Mouse (Mus musculus): ENCODE data around the gene Tenm4. TPM values are rescaled to one million over a fixed set of nuclear protein-coding genes. Genes with fewer than 3 reads are reported as not detected.

Tenm4 gene
- total RNA-seq, 1 experiment, result 38.9 TPM

DNA sequence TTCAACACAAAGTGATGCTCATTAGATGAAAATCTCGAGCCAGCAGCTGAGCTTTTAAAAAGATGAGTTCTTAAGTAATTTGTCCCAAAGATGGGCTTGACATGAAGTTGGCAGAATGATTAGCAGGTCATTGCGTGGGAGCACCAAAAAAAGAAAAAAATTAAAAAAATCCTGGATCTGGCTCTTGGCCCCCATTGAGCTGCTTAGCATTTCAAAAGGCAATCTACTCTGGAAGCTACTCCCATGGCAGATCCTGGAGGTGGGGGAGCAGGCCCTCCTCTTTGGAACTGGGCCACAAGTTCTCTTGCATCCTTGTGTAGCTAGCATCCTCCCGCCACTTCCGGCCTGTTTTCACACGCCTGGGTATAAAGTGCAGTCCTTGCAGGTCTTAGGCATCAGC, 590.1 kb downstream of the Tenm4 start:
- in situ Hi-C loops (cut with MboI; ENCODE audit: low sequenced_read_pairs in 2 of 2, unreplicated experiment in 2 of 2), result no loop called here
- H3K9me3 ChIP-seq (ENCODE audit: control insufficient read depth, insufficient read depth, low read depth, low read length), result no peaks in the 10 kb centered on the region
- no peaks in the 10 kb centered on the region for H3K36me3 ChIP-seq (ENCODE audit: control insufficient read depth, insufficient read depth, low read length, poor library complexity, severe bottlenecking)
- no peak for TF ChIP-seq MAFK (IDR thresholded peaks at IDR 0.05; ENCODE audit: insufficient read depth, low read depth, low read length)
- 0 out of 2 replicates have a peak, but pooled peaks have one; percentile 15 for TF ChIP-seq ZNF384 (IDR thresholded peaks at IDR 0.05; ENCODE audit: low read depth, low read length)
- TF ChIP-seq HCFC1 (IDR thresholded peaks at IDR 0.05; ENCODE audit: borderline replicate concordance, insufficient read depth, low read length), result no peak
- no peak for TF ChIP-seq ZC3H11A (IDR thresholded peaks at IDR 0.05; ENCODE audit: borderline replicate concordance, low read depth, low read length)
- no peak for TF ChIP-seq CHD2 (IDR thresholded peaks at IDR 0.05; ENCODE audit: low read depth, low read length)
- peaks cover 0 to 2% of the 10 kb centered on the region in 2 experiments; a peak in 1 of 4 replicates for H3K4me1 ChIP-seq (ENCODE audit: control insufficient read depth in 2 of 2, insufficient read depth in 2 of 2, low read length in 2 of 2, poor library complexity in 1 of 2)
- H3K27ac ChIP-seq (ENCODE audit: insufficient read depth, low read depth, low read length, poor library complexity, severe bottlenecking), result no peak overlapping the region
- H3K4me3 ChIP-seq (ENCODE audit: insufficient read depth in 1 of 2, low read depth in 1 of 2, low read length in 2 of 2, poor library complexity in 1 of 2, severe bottlenecking in 1 of 2), result no peak overlapping the region
- no peak for DNase-seq (ENCODE audit: low read depth, low spot score)
- H3K9ac ChIP-seq (ENCODE audit: insufficient read depth, low read depth, low read length, poor library complexity, severe bottlenecking), result no peak overlapping the region

- no peak overlapping the region for H3K27ac ChIP-seq (ENCODE audit: insufficient read depth, low read depth, low read length, poor library complexity, severe bottlenecking)
- in situ Hi-C loops (cut with MboI; ENCODE audit: low sequenced_read_pairs in 2 of 2, unreplicated experiment in 2 of 2), result loop anchor here in 1 of 2 experiments (5.0 kb wide), 1 partner anchor 152 kb away; no protein-coding TSS in a partner anchor
- TF ChIP-seq CHD2 (IDR thresholded peaks at IDR 0.05; ENCODE audit: low read depth, low read length) (no peak), ZC3H11A (IDR thresholded peaks at IDR 0.05; ENCODE audit: borderline replicate concordance, low read depth, low read length) (no peak), ZNF384 (IDR thresholded peaks at IDR 0.05; ENCODE audit: low read depth, low read length) (no peak), HCFC1 (IDR thresholded peaks at IDR 0.05; ENCODE audit: borderline replicate concordance, insufficient read depth, low read length) (no peak), MAFK (IDR thresholded peaks at IDR 0.05; ENCODE audit: insufficient read depth, low read depth, low read length) (no peak)
- H3K9me3 ChIP-seq (ENCODE audit: control insufficient read depth, insufficient read depth, low read depth, low read length), result no peaks in the 10 kb centered on the region
- DNase-seq (ENCODE audit: low read depth, low spot score), result no peak
- H3K9ac ChIP-seq (ENCODE audit: insufficient read depth, low read depth, low read length, poor library complexity, severe bottlenecking), result no peak overlapping the region
- peaks cover 0 to 2% of the 10 kb centered on the region in 2 experiments; a peak in 1 of 4 replicates for H3K4me1 ChIP-seq (ENCODE audit: control insufficient read depth in 2 of 2, insufficient read depth in 2 of 2, low read length in 2 of 2, poor library complexity in 1 of 2)
- H3K4me3 ChIP-seq (ENCODE audit: insufficient read depth in 1 of 2, low read depth in 1 of 2, low read length in 2 of 2, poor library complexity in 1 of 2, severe bottlenecking in 1 of 2), result no peak overlapping the region
- no peaks in the 10 kb centered on the region for H3K36me3 ChIP-seq (ENCODE audit: control insufficient read depth, insufficient read depth, low read length, poor library complexity, severe bottlenecking)
These were observed 594.4 kb downstream of the Tenm4 start for GRCm38 (mm10) chr7:96765321-96765960.

DNA sequence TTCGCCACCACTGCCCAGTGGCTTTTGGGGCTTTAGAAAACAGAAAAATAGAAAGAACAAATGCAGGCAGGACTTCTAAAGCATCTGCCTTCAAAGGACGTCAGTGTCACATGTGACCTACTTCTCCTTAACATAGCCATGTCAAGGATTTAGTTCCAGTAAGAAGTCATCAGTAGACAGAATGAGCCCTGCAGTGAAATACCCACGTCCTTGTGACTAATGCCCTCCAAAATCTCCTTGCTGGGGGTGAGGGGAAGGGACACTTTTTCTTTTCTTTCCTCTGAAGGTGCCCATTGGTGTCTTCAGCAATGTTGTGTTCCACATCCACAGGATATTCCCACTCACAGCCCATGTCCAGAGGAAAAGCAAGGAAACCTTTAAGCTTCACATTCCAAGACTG, 596.0 kb downstream of the Tenm4 start:
- no peak for TF ChIP-seq CHD2 (IDR thresholded peaks at IDR 0.05; ENCODE audit: low read depth, low read length)
- TF ChIP-seq ZNF384 (IDR thresholded peaks at IDR 0.05; ENCODE audit: low read depth, low read length), result no peak
- TF ChIP-seq ZC3H11A (IDR thresholded peaks at IDR 0.05; ENCODE audit: borderline replicate concordance, low read depth, low read length), result no peak
- no peak for TF ChIP-seq MAFK (IDR thresholded peaks at IDR 0.05; ENCODE audit: insufficient read depth, low read depth, low read length)
- no peak for TF ChIP-seq HCFC1 (IDR thresholded peaks at IDR 0.05; ENCODE audit: borderline replicate concordance, insufficient read depth, low read length)
- H3K4me1 ChIP-seq (ENCODE audit: control insufficient read depth in 2 of 2, insufficient read depth in 2 of 2, low read length in 2 of 2, poor library complexity in 1 of 2), result no peaks in the 10 kb centered on the region
- H3K4me3 ChIP-seq (ENCODE audit: insufficient read depth in 1 of 2, low read depth in 1 of 2, low read length in 2 of 2, poor library complexity in 1 of 2, severe bottlenecking in 1 of 2), result no peak overlapping the region
- in situ Hi-C loops (cut with MboI; ENCODE audit: low sequenced_read_pairs in 2 of 2, unreplicated experiment in 2 of 2), result loop anchor here in 1 of 2 experiments (5.0 kb wide), 1 partner anchor 150 kb away; no protein-coding TSS in a partner anchor
- H3K36me3 ChIP-seq (ENCODE audit: control insufficient read depth, insufficient read depth, low read length, poor library complexity, severe bottlenecking), result no peaks in the 10 kb centered on the region
- H3K9me3 ChIP-seq (ENCODE audit: control insufficient read depth, insufficient read depth, low read depth, low read length), result no peaks in the 10 kb centered on the region
- no peak for DNase-seq (ENCODE audit: low read depth, low spot score)
- no peak overlapping the region for H3K27ac ChIP-seq (ENCODE audit: insufficient read depth, low read depth, low read length, poor library complexity, severe bottlenecking)
- H3K9ac ChIP-seq (ENCODE audit: insufficient read depth, low read depth, low read length, poor library complexity, severe bottlenecking), result no peak overlapping the region

DNA sequence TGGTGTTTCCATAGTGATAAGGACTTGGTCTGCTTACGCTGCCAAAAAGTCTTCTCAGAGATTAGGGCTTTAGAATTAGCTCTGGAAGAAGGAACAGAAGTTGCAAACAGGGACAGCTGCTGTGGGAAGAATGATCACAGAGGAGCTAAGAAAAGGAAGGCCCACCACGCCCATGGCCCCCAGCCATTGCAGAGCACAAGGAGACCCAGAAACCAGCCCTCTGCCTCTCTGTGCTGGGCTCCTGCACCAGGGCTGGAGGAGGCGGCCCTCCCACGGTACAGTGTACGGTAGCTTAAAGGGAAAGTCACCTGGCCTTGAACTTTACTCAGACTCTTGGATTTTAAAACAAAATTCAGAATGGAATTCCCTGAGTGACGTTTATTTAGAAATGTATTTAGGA, 597.7 kb downstream of the Tenm4 start:
- no peak overlapping the region for H3K9ac ChIP-seq (ENCODE audit: insufficient read depth, low read depth, low read length, poor library complexity, severe bottlenecking)
- H3K36me3 ChIP-seq (ENCODE audit: control insufficient read depth, insufficient read depth, low read length, poor library complexity, severe bottlenecking), result no peaks in the 10 kb centered on the region
- H3K4me1 ChIP-seq (ENCODE audit: control insufficient read depth in 2 of 2, insufficient read depth in 2 of 2, low read length in 2 of 2, poor library complexity in 1 of 2), result peaks cover 0 to 2% of the 10 kb centered on the region in 2 experiments; a peak in 1 of 4 replicates
- no peak for DNase-seq (ENCODE audit: low read depth, low spot score)
- TF ChIP-seq ZNF384 (IDR thresholded peaks at IDR 0.05; ENCODE audit: low read depth, low read length), result no peak
- no peak for TF ChIP-seq ZC3H11A (IDR thresholded peaks at IDR 0.05; ENCODE audit: borderline replicate concordance, low read depth, low read length)
- no peak for TF ChIP-seq CHD2 (IDR thresholded peaks at IDR 0.05; ENCODE audit: low read depth, low read length)
- no peak for TF ChIP-seq HCFC1 (IDR thresholded peaks at IDR 0.05; ENCODE audit: borderline replicate concordance, insufficient read depth, low read length)
- TF ChIP-seq MAFK (IDR thresholded peaks at IDR 0.05; ENCODE audit: insufficient read depth, low read depth, low read length), result no peak
- H3K27ac ChIP-seq (ENCODE audit: insufficient read depth, low read depth, low read length, poor library complexity, severe bottlenecking), result no peak overlapping the region
- no peaks in the 10 kb centered on the region for H3K9me3 ChIP-seq (ENCODE audit: control insufficient read depth, insufficient read depth, low read depth, low read length)
- in situ Hi-C loops (cut with MboI; ENCODE audit: low sequenced_read_pairs in 2 of 2, unreplicated experiment in 2 of 2), result loop anchor here in 1 of 2 experiments (5.0 kb wide), 1 partner anchor 149 kb away; no protein-coding TSS in a partner anchor
- no peak overlapping the region for H3K4me3 ChIP-seq (ENCODE audit: insufficient read depth in 1 of 2, low read depth in 1 of 2, low read length in 2 of 2, poor library complexity in 1 of 2, severe bottlenecking in 1 of 2)
